Mouse (Mus musculus): Measurements from ENCODE around the gene Supt3.

The Supt3 gene

GRCm38 (mm10) chr17:44973489-44973888 is 196.5 kb downstream of the Supt3 start:
- DNase-seq, result no peak

GRCm38 (mm10) chr17:44977690-44978089 is 200.7 kb downstream of the Supt3 start:
- DNase-seq, result no peak

- DNase-seq, result no peak
Measured at GRCm38 (mm10) chr17:44987964-44988363, 211.0 kb downstream of the Supt3 start.

- DNase-seq, result no peak
Measured at GRCm38 (mm10) chr17:45003311-45003710, 226.4 kb downstream of the Supt3 start.

GRCm38 (mm10) chr17:45004477-45005170 is 227.7 kb downstream of the Supt3 start:
- no peak for DNase-seq

- DNase-seq, result no peak
Measured at GRCm38 (mm10) chr17:45007461-45007860, 230.5 kb downstream of the Supt3 start.

- no peak for DNase-seq
Measured at GRCm38 (mm10) chr17:45008663-45009062, 231.7 kb downstream of the Supt3 start.

GRCm38 (mm10) chr17:45010409-45010808 is 233.5 kb downstream of the Supt3 start:
- no peak for DNase-seq

GRCm38 (mm10) chr17:45016746-45017145 is 239.8 kb downstream of the Supt3 start:
- DNase-seq, result no peak

GRCm38 (mm10) chr17:45020155-45020930 is 243.4 kb downstream of the Supt3 start:
- no peak for DNase-seq

GRCm38 (mm10) chr17:45028441-45028840 is 251.5 kb downstream of the Supt3 start:
- DNase-seq, result no peak

GRCm38 (mm10) chr17:45029106-45029505 is 252.2 kb downstream of the Supt3 start:
- no peak for DNase-seq

GRCm38 (mm10) chr17:45032209-45032608 is 255.3 kb downstream of the Supt3 start:
- DNase-seq, result no peak

- DNase-seq, result no peak
Measured at GRCm38 (mm10) chr17:45033617-45034016, 256.7 kb downstream of the Supt3 start.

GRCm38 (mm10) chr17:45041084-45041483 is 264.1 kb downstream of the Supt3 start:
- DNase-seq, result no peak

- DNase-seq, result no peak
Measured at GRCm38 (mm10) chr17:45045804-45046203, 268.9 kb downstream of the Supt3 start.

GRCm38 (mm10) chr17:45046583-45046982 is 269.6 kb downstream of the Supt3 start:
- no peak for DNase-seq

- DNase-seq, result no peak
Measured at GRCm38 (mm10) chr17:45047236-45047635, 270.3 kb downstream of the Supt3 start.

GRCm38 (mm10) chr17:45051971-45052370 is 275.0 kb downstream of the Supt3 start:
- DNase-seq, result no peak

- DNase-seq, result no peak
Measured at GRCm38 (mm10) chr17:45053371-45053770, 276.4 kb downstream of the Supt3 start.

GRCm38 (mm10) chr17:45054526-45054925 is 277.6 kb downstream of the Supt3 start:
- no peak for DNase-seq

GRCm38 (mm10) chr17:45056894-45057293 is 279.9 kb downstream of the Supt3 start:
- no peak for DNase-seq

GRCm38 (mm10) chr17:45057780-45058179 is 280.8 kb downstream of the Supt3 start:
- DNase-seq, result no peak

Measured in right cerebral cortex, adult 18-20 months (tissue).